Mouse (Mus musculus) spleen, postnatal 14 days (tissue): ENCODE results near the gene Tradd.
A peak's percentile ranks its signal among the peaks of the same experiment; 100 is the strongest.
"Not testable (repeated sequence)": the region's sequence is repeated elsewhere in the genome, so short reads cannot be mapped to it uniquely, and the experiment has no call there.

ENCODE experiments used
- DNase-seq, 2 experiments: peaks; one replicate each; pipeline ENCODE4 v3.0.0; 2021 to 2022; ENCODE audit warnings: low spot score in 2 of 2

The Tradd gene

GRCm38 (mm10) chr8:105295256-105295655 lies 30.8 kb upstream of the Tradd start:
- no peak for DNase-seq

GRCm38 (mm10) chr8:105294776-105295175 lies 30.4 kb upstream of the Tradd start:
- no peak for DNase-seq

DNA sequence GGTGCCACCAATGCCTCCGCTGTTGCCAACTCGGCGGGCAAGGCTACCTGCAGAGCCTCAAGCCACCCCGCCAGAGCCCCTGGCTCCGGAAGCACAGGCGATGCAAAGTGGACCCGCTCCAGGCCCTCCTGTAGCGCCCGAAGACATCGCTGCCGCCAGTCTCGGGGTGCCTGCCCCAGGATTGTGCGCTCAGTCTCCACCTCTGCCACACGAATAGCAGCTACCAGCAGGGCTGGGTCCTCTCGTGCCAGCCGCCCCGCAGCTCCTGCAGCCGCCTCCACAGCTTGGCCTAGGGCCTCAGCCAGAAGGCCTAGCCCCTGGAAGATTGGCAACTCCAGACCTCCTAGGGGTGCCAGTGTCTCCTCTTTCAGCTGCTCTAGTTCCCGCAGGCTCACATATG lies 29.0 kb upstream of the Tradd start:
- DNase-seq = no peak

- no peak for DNase-seq
These were observed 28.1 kb upstream of the Tradd start for GRCm38 (mm10) chr8:105292471-105292870.

DNA sequence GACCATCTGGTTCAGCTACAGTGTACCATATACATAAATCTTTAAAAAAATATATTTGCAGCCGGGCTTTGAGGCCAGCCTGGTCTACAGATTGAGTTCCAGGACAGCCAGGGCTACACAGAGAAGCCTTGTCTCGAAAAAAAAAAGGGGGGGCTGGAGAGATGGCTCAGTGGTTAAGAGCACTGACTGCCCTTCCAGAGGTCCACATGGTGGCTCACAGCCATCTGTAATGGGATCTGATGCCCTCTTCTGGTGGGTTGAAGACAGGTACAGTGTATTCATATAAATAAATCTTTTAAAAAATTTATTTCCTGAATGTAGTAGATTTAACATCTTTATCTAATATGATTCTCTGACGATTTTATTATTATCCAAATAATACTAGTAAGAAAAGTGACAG lies 27.4 kb upstream of the Tradd start:
- not testable (repeated sequence) for DNase-seq

DNA sequence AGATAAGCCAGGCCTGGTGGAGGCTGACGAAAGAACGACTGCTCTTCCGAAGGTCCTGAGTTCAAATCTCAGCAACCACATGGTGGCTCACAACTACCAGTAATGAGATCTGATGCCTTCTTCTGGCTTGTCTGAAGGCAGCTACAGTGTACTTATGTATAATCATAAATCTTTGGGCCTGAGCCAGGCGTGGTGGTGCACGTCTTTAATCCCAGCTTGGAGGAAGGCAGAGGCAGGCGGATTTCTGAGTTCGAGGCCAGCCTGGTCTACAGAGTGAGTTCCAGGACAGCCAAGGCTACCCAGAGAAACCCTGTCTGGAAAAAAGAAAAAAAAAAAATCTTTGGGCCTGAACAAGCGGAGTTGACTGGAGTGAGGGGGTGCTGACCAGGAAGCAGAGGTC lies 27.0 kb upstream of the Tradd start:
- DNase-seq = not testable (repeated sequence)

- DNase-seq = peak; percentile 82 to 94
These were observed 26.3 kb upstream of the Tradd start for GRCm38 (mm10) chr8:105290554-105291314.

DNA sequence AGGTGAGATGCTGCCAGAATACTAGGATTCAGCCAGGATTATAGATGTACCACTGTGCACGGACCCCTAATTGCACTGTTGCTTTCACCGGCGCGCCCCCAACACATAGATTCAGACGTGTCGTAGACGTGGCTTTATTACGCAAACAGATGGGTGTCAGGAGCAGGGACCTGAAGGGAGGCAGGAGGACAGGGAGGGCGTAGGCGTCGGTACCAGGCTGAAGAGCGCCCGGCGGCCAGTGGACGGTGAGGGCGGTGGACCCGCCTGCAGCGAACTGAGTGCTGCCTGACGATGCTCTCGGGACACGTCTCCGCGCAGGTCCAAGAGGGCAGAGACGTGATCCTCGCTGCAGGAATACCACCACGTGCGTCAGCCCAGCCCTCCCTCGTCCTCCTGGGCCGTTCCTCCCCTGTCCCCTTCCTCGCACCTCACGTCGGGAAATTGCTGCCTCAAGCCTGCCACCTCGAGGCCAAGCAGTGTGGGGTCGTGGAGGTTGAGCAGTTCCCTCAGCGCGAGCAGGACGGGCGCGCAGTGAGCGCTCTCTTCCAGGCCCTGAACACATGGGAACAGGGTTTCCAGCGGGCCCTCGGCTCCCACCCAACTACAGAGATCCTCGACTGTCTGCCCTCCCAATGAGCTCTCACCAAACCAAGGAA lies 25.5 kb upstream of the Tradd start, which contains the start of gene 4931428F04Rik:
Gene 4931428F04Rik (minus strand): TSS at position 60 of the 656 bp plus-strand sequence.
- no peak for DNase-seq

DNA sequence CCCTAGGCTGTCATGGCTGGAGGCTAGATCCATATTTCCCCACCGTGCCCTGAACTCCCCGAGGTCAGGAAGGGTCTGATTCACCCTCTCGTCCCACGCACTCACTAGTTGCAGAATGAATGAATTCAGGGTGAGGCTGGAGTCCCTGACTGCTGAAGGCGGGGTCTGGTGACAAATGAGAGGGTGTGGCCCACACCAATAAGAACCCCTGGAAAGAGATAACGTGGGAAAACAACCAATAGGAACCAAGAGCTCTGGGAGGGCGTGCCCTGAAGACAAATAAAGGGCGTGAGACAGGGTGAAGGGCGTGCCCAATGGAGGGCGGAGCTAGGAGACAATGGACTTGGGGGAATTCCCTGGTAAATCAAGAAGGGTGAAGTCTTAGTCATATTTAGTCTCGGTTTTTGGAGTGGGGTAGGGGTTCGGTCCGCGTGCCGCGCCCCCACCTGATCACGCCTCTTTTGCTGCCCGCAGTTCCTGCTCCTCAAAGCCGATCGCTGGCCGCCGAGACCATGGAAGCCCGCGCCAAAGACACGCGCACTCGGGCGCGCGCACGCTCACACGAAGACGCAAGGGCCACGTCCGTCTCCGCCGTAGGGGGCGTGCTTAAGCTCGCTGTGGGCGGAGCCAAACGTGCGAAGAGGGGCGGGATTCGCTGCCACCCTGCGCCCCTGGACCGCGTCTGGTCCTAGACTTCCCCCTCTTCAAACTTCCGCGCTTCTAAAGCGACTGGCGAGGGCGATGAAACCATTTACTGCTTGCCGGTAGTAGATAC lies 24.7 kb upstream of the Tradd start:
- DNase-seq = peak; percentile 84 to 90

DNA sequence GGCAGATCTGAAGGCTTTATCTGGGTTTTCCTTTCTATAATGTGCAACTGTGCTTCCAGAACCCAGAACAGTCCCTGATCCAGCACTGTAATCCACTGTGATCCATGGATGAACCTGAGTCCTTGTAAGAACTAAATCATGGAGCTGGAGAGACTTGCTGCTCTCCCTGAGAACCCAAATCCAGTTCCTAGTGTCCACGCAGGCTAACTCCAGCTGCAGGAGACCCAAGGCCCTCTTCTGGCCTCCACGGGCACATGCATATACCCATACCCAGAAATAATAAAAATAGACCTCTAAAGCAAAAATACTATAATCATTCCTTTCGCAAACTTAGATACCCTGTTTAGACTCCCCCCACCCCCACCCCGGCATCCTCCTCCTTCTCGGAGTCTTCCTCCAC lies 23.8 kb upstream of the Tradd start:
- no peak for DNase-seq

DNA sequence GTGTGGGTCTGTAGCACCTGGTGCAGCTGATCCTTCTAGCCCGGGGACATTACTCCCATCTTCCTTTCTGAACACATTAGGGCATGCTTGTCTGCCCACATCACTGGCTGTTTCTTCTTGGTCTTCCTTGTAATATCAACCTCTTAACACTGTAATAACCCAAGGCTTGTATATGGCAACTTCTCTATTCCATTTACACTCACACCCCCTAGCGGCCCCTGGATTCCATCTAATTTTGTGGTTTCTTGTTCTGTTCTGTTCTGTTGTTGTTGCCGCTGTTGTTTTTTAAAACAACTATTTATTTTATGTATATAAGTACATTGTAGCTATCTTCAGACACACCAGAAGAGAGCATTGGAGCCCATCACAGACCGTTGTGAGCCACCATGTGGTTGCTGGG lies 22.5 kb upstream of the Tradd start:
- DNase-seq = no peak

DNA sequence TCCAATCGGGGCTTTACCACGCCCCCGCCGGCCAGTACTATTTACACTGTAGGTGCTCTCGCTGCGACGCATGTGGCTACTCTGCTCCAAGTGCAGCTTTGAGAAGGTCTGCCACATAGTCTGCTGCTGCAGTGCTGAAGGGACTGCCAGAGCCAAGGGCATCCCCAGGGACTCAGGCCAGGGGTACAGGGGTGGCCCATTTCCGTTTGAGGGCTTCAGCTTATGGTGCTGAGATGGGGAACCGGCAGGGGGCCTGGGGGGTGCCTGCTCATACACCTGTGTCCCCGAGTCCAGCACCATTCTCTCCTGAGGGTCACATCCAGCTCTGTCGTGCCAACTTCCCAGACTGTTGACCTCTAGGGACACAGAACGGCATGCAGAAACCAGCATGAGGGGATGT lies 21.1 kb upstream of the Tradd start:
- no peak for DNase-seq

DNA sequence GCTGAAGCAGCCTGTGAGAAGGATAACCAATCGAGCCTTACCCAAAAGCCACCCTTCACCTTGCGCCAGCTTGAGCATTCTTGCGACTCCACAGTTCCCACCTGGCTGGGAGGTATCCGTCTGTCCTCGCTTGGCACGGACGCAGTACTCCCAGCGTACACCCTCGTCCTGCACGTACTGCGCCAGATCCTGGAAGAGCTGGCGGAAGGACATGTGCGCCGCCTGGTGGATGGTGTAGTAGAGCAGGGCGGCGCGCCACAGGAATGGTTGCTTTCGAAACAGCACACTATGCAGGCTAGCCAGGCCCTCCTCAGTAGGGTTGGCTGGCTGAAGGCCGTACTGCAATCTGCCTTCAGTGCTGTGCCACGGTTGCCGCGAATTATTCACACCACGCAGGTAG lies 18.7 kb upstream of the Tradd start:
- peak in 1 of 2 experiments; percentile 44 for DNase-seq

GRCm38 (mm10) chr8:105282239-105282638 lies 17.8 kb upstream of the Tradd start:
- no peak for DNase-seq

DNA sequence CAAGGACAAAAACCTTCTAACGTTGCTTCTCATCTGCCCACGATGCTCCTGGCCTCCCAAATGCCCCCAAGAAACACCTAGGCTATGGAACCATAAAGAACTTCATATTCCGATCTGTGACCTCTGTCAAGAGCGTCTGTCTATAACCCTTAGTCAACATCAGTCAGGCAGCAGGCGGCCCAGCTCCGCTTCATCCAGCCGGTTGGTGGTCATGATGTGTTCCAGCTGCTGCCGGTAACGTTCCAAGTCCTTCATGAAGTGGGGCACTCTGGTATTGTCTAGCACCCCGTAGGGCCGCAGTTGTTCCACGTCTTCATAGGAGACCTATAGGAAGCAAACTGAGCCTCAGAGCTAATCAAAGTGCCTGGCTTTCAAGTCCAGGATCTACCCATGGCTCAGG lies 17.4 kb upstream of the Tradd start:
- DNase-seq = no peak

DNA sequence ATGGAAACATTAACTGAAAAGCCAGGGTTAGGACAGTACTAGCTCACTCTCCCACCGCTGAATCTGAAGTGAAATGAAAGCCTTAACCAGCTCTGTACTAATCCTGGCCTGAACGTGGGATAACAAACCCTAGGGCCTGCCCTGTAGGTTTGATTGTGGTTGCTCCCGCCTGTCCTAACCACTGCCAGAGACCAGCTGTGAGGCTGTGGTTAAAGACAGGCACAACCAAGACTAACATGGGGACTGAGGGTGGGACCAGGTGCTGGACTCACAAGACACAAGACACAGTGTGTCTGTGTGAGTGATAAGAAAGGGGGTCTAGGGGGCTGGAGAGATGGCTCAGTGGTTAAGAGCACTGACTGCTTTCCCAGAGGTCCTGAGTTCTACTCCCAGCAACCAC lies 16.2 kb upstream of the Tradd start:
- DNase-seq = no peak

DNA sequence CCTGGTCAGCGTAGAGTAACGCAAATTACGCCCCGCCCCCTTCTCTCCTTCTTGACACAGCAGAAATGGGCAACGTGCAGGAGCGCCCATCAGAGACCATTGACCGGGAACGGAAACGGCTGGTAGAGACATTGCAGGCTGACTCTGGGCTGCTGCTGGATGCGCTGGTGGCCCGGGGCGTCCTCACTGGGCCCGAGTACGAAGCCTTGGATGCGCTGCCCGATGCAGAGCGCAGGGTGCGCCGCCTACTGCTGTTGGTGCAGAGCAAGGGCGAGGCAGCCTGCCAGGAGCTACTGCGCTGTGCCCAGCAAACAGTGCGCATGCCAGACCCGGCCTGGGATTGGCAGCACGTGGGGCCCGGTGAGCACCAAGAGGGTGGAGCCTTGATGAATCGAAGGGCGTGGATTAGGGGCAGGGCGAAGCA lies 14.5 kb upstream of the Tradd start:
- no peak for DNase-seq

DNA sequence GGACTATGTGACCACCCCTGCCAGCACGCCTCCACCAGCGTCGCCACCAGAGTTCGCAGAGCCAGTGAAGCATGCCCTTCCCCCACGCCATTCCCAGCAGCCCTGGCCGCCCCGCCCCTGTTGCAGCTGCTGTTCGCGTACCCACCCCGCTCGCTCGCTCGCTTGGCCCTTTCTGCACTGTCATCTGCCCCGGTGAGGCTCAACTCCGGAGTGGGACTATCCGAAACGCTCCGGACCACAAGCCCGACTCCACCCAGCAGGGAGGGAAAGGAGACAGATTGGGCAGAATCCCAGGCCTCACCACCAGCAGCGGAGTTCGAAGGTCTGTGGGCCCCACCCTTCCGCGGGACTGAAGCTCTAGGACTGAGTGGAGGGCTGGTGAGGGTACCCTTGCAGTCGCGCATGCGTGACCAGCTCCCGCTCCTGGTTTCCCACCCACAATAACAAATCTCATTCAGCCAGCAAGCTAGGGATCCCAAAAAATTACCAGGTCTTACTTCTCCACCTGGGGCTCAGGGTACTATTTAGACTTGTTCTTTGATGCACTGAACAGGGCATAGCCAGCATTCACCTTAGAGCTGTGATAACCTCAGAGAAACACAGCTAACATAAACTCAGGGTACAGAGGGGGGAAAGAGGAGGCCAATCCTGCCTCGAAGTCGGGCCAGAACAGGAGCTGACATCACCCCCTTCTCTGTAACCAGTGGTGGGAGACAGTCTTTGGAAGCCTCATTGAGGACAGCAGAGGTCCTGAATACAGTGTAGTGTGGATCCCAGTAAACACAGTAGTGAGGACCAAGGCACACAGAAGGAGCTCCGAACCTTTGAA lies 12.1 kb upstream of the Tradd start:
- no peak for DNase-seq

- DNase-seq = no peak
These were observed 11.4 kb upstream of the Tradd start, which contains the start of gene Nol3 for GRCm38 (mm10) chr8:105275840-105276239. TSS of gene Nol3 (plus strand) at chr8:105276140.

DNA sequence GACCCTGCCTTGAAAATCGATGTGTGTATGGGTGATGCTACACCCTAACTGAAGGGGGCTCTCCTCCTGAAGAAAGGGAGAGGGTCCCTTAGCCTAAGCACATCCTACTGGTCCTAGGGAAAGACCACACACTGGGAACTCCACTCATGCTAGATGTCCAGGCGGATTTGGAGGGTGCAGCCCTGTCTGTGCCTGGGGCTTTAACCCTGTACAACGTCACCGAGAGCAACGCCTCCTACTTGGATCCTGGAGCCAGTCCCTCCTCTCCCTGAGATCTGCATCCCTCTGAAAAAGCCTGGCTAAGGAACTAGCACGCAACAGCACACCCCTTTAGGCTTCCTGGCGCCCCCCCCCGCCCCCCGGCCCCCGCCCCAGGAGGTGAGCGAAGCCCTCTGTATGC lies 11.0 kb upstream of the Tradd start:
- no peak for DNase-seq

DNA sequence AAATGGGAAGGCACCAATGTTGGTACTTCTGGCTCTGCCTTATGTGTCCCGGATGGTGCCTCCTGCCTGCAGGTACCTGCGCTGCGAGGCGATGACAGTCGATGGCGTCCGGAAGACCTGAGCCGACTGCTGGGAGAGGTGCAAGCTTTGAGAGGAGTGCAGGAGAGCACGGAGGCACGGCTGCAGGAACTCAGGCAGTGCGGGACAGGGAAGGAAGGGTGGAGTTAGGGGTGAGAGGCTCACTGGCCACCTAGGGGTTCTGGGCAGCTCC lies 6.4 kb upstream of the Tradd start:
- no peak for DNase-seq
